Mouse (Mus musculus): Measurements from ENCODE around the gene Cntnap5b. TPM values are rescaled to one million over a fixed set of nuclear protein-coding genes. Genes with fewer than 3 reads are reported as not detected.

Gene Cntnap5b
- total and polyA plus RNA-seq, 3 experiments = not detected

- H3K4me2 ChIP-seq (ENCODE audit: insufficient read depth, low read depth, poor library complexity, severe bottlenecking) = no peak overlapping the region
- dilution Hi-C loops (cut with MboI; ENCODE audit: extremely low pct_ligation_motif_present, extremely low pct_unique_long_range_greater_than_20kb, low sequenced_read_pairs) = no loop called here
- H3K36me3 ChIP-seq (replicated peaks in 1 of 2; ENCODE audit: control insufficient read depth in 1 of 2, insufficient read depth in 1 of 2, low read length in 1 of 2) = no peaks in the 10 kb centered on the region
- no peak for DNase-seq (ENCODE audit: extremely low read depth)
- no peak overlapping the region for H3K27ac ChIP-seq (ENCODE audit: insufficient read depth, low read depth)
- in situ Hi-C loops (cut with MboI; ENCODE audit: low pct_ligation_motif_present, low pct_unique_long_range_greater_than_20kb, low sequenced_read_pairs) = no loop called here
- no peaks in the 10 kb centered on the region for H3K4me1 ChIP-seq (ENCODE audit: control insufficient read depth in 1 of 2, insufficient read depth in 2 of 2)
- no peaks in the 10 kb centered on the region for H3K27me3 ChIP-seq (replicated peaks)
- no peak overlapping the region for H3K4me3 ChIP-seq (replicated peaks in 1 of 3; ENCODE audit: low read depth in 2 of 3, low read length in 2 of 3, poor library complexity in 1 of 3)
- TF ChIP-seq MEF2A (IDR thresholded peaks at IDR 0.05; ENCODE audit: borderline replicate concordance, low read depth, low read length) (no peak), ELF1 (IDR thresholded peaks at IDR 0.05; ENCODE audit: low read depth, low read length) (no peak), GABPA (IDR thresholded peaks at IDR 0.05; ENCODE audit: insufficient replicate concordance, low read depth, low read length) (no peak)
- no peaks in the 10 kb centered on the region for H3K79me2 ChIP-seq (replicated peaks; ENCODE audit: control insufficient read depth, extremely low read depth, insufficient read depth, poor library complexity, severe bottlenecking)
- peaks cover 27% of the 10 kb centered on the region for H3K9me3 ChIP-seq (replicated peaks; ENCODE audit: low read length)
- no peak overlapping the region for H3K9ac ChIP-seq (ENCODE audit: insufficient read depth, low read depth)
These were observed 391.2 kb downstream of the Cntnap5b start for GRCm38 (mm10) chr1:100163588-100164357.

DNA sequence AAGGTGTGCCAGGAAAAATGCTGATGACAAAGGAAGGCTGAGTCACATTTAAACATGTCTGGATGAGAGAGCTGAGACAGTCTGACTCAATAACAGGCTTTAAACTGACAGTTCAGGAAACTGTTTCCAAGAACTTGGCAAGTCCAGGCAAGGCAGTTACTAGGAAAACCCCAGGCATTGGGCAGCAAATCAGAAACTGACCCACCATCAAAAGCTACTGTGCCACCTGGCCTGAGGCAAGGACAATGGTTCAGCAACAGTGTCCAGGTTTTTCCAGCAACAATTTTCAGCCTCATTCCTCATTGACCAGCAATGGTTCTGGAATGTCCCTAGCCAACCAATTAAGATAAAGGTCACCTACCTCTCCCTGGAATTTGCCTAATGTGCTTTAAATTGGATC, 399.0 kb downstream of the Cntnap5b start:
- in situ Hi-C loops (cut with MboI; ENCODE audit: low pct_ligation_motif_present, low pct_unique_long_range_greater_than_20kb, low sequenced_read_pairs) = no loop called here
- Histone ChIP-seq H3K4me1 (ENCODE audit: control insufficient read depth in 1 of 2, insufficient read depth in 2 of 2) (no peaks in the 10 kb centered on the region), H3K9me3 (replicated peaks; ENCODE audit: low read length) (peaks cover 28% of the 10 kb centered on the region), H3K36me3 (replicated peaks in 1 of 2; ENCODE audit: control insufficient read depth in 1 of 2, insufficient read depth in 1 of 2, low read length in 1 of 2) (no peaks in the 10 kb centered on the region), H3K27me3 (replicated peaks) (no peaks in the 10 kb centered on the region), H3K9ac (ENCODE audit: insufficient read depth, low read depth) (no peak overlapping the region), H3K27ac (ENCODE audit: insufficient read depth, low read depth) (no peak overlapping the region), H3K4me2 (ENCODE audit: insufficient read depth, low read depth, poor library complexity, severe bottlenecking) (no peak overlapping the region), H3K79me2 (replicated peaks; ENCODE audit: control insufficient read depth, extremely low read depth, insufficient read depth, poor library complexity, severe bottlenecking) (no peaks in the 10 kb centered on the region), H3K4me3 (replicated peaks in 1 of 3; ENCODE audit: low read depth in 2 of 3, low read length in 2 of 3, poor library complexity in 1 of 3) (no peak overlapping the region)
- dilution Hi-C loops (cut with MboI; ENCODE audit: extremely low pct_ligation_motif_present, extremely low pct_unique_long_range_greater_than_20kb, low sequenced_read_pairs) = no loop called here
- no peak for TF ChIP-seq POLR2A (IDR thresholded peaks at IDR 0.05; ENCODE audit: low read depth, low read length)
- no peak for TF ChIP-seq CHD1 (IDR thresholded peaks at IDR 0.05; ENCODE audit: low read depth, low read length)
- TF ChIP-seq MAZ (IDR thresholded peaks at IDR 0.05; ENCODE audit: low read depth, low read length) = no peak
- TF ChIP-seq E2F4 (IDR thresholded peaks at IDR 0.05; ENCODE audit: insufficient replicate concordance, low read depth, low read length) = no peak
- TF ChIP-seq USF1 (IDR thresholded peaks at IDR 0.05; ENCODE audit: low read depth, low read length) = no peak
- TF ChIP-seq CTCF (conservative IDR thresholded peaks at IDR 0.05 in 1 of 2, IDR thresholded peaks at IDR 0.05 in 1 of 2; ENCODE audit: low read depth in 2 of 2, low read length in 2 of 2) = no peak
- no peak for TF ChIP-seq ZC3H11A (IDR thresholded peaks at IDR 0.05; ENCODE audit: low read depth, low read length)
- no peak for TF ChIP-seq MYC (IDR thresholded peaks at IDR 0.05; ENCODE audit: low read depth, low read length)
- TF ChIP-seq TCF12 (IDR thresholded peaks at IDR 0.05; ENCODE audit: low read depth, low read length) = no peak
- TF ChIP-seq MAFK (IDR thresholded peaks at IDR 0.05; ENCODE audit: insufficient replicate concordance, low read length) = no peak
- TF ChIP-seq PAX5 (IDR thresholded peaks at IDR 0.05; ENCODE audit: low read length) = no peak
- TF ChIP-seq CHD2 (IDR thresholded peaks at IDR 0.05; ENCODE audit: low read length) = no peak
- no peak for TF ChIP-seq MEF2A (IDR thresholded peaks at IDR 0.05; ENCODE audit: borderline replicate concordance, low read depth, low read length)
- TF ChIP-seq JUN (IDR thresholded peaks at IDR 0.05; ENCODE audit: insufficient read depth, low read depth, low read length) = no peak
- TF ChIP-seq BHLHE40 (IDR thresholded peaks at IDR 0.05; ENCODE audit: low read depth, low read length) = no peak
- TF ChIP-seq ZNF384 (IDR thresholded peaks at IDR 0.05; ENCODE audit: low read depth, low read length) = no peak
- no peak for TF ChIP-seq RAD21 (IDR thresholded peaks at IDR 0.05; ENCODE audit: low read depth, low read length)
- TF ChIP-seq MXI1 (IDR thresholded peaks at IDR 0.05; ENCODE audit: low read depth, low read length) = no peak
- no peak for TF ChIP-seq NELFE (IDR thresholded peaks at IDR 0.05; ENCODE audit: low read depth, low read length)
- TF ChIP-seq HCFC1 (IDR thresholded peaks at IDR 0.05; ENCODE audit: low read depth, low read length) = no peak
- no peak for DNase-seq (ENCODE audit: extremely low read depth)
